Mouse (Mus musculus) heart, postnatal 36 days (tissue): Measurements from ENCODE around the gene Rpl11. TPM values are rescaled to one million over a fixed set of nuclear protein-coding genes. Genes with fewer than 3 reads are reported as not detected.
"Not testable (repeated sequence)": the region's sequence is repeated elsewhere in the genome, so short reads cannot be mapped to it uniquely, and the experiment has no call there.

Experiments used
- DNase-seq, 2 experiments: peaks; one replicate each; pipeline ENCODE4 v3.0.0; 2021 to 2022
- intact Hi-C: fragments of 180-260 bp; cut with DNase I; formaldehyde crosslinking; loops from one replicate; pipeline ENCODE4 v1.15.1; 2025
- total RNA-seq, 2 experiments: library from RNA; stranded (reverse); gene quantifications; 2 replicates each; pipeline ENCODE4 v1.2.3; 2021

The Rpl11 gene
- total RNA-seq: 100 to 1,000 TPM; 239 to 270 TPM

- intact Hi-C loops: loop anchor here (5.0 to 10.0 kb wide), 3 partner anchors 166 to 549 kb away; partner anchors contain the start of gene Kdm1a
- peak; percentile 89 to 90 for DNase-seq
These were observed at the start of gene Rpl11 for GRCm38 (mm10) chr4:136053247-136053596. TSS of gene Rpl11 (minus strand) at chr4:136053428.

GRCm38 (mm10) chr4:136101753-136102152 is 48.5 kb upstream of the Rpl11 start:
- DNase-seq, intact Hi-C loops: not testable (repeated sequence)

- no peak for DNase-seq
- intact Hi-C loops: no loop called here
These were observed 47.3 kb upstream of the Rpl11 start for GRCm38 (mm10) chr4:136100396-136101070.

GRCm38 (mm10) chr4:136098446-136098845 is 45.2 kb upstream of the Rpl11 start:
- DNase-seq: no peak
- intact Hi-C loops: no loop called here

GRCm38 (mm10) chr4:136096446-136097113 is 43.4 kb upstream of the Rpl11 start:
- DNase-seq: no peak
- intact Hi-C loops: no loop called here

- intact Hi-C loops: no loop called here
- DNase-seq: no peak
These were observed 42.4 kb upstream of the Rpl11 start for GRCm38 (mm10) chr4:136095490-136096105.

- no peak for DNase-seq
- intact Hi-C loops: no loop called here
These were observed 41.4 kb upstream of the Rpl11 start for GRCm38 (mm10) chr4:136094519-136095219.

- intact Hi-C loops: no loop called here
- DNase-seq: no peak
These were observed 39.3 kb upstream of the Rpl11 start for GRCm38 (mm10) chr4:136092498-136092897.

- no peak for DNase-seq
- intact Hi-C loops: no loop called here
These were observed 38.1 kb upstream of the Rpl11 start for GRCm38 (mm10) chr4:136091346-136091745.

GRCm38 (mm10) chr4:136089748-136090583 is 36.7 kb upstream of the Rpl11 start:
- no peak for DNase-seq
- intact Hi-C loops: no loop called here

- intact Hi-C loops: no loop called here
- no peak for DNase-seq
These were observed 35.9 kb upstream of the Rpl11 start for GRCm38 (mm10) chr4:136088971-136089747.

GRCm38 (mm10) chr4:136088364-136088763 is 35.1 kb upstream of the Rpl11 start:
- intact Hi-C loops: no loop called here
- DNase-seq: no peak

- no peak for DNase-seq
- intact Hi-C loops: no loop called here
These were observed 34.0 kb upstream of the Rpl11 start for GRCm38 (mm10) chr4:136087261-136087660.

GRCm38 (mm10) chr4:136084840-136085239 is 31.6 kb upstream of the Rpl11 start:
- intact Hi-C loops: no loop called here
- DNase-seq: no peak

- DNase-seq: no peak
- intact Hi-C loops: no loop called here
These were observed 30.3 kb upstream of the Rpl11 start for GRCm38 (mm10) chr4:136083269-136084105.

- DNase-seq: no peak
- intact Hi-C loops: no loop called here
These were observed 28.5 kb upstream of the Rpl11 start for GRCm38 (mm10) chr4:136081729-136082128.

GRCm38 (mm10) chr4:136078649-136079048 is 25.4 kb upstream of the Rpl11 start:
- DNase-seq: no peak
- intact Hi-C loops: no loop called here

GRCm38 (mm10) chr4:136076776-136077538 is 23.7 kb upstream of the Rpl11 start:
- DNase-seq: no peak
- intact Hi-C loops: no loop called here
